Mouse (Mus musculus) liver, embryonic 15.5 days (tissue): ENCODE data around the gene Scnn1a. TPM values are rescaled to one million over a fixed set of nuclear protein-coding genes. Genes with fewer than 3 reads are reported as not detected.
A peak's percentile ranks its signal among the peaks of the same experiment; 100 is the strongest.
"Not testable (repeated sequence)": the region's sequence is repeated elsewhere in the genome, so short reads cannot be mapped to it uniquely, and the experiment has no call there.

Experiments used
- ATAC-seq: fragments of 200-750 bp; cut with Nextera tagmentation; 2 replicates; pipeline ENCODE4 v1.8.0; 2017; ENCODE audit warnings: moderate number of reproducible peaks, mild to moderate bottlenecking, moderate library complexity; ENCODE audit not compliant: insufficient read depth
- H3K27ac ChIP-seq: fragments of 300-500 bp; sonication (generic); replicated peaks from 2 replicates; pipeline ENCODE4 v1.5.1; 2015; ENCODE audit warnings: mild to moderate bottlenecking, inconsistent platforms
- H3K27me3 ChIP-seq: fragments of 300-500 bp; sonication (generic); 2 replicates; pipeline ENCODE4 v1.6.1; 2015; ENCODE audit warnings: mild to moderate bottlenecking, inconsistent platforms
- H3K36me3 ChIP-seq: fragments of 300-500 bp; sonication (generic); replicated peaks from 2 replicates; pipeline ENCODE4 v1.6.1; 2015; ENCODE audit warnings: moderate library complexity, mild to moderate bottlenecking, inconsistent platforms
- H3K4me1 ChIP-seq: fragments of 300-500 bp; sonication (generic); replicated peaks from 2 replicates; pipeline ENCODE4 v1.6.1; 2015; ENCODE audit warnings: inconsistent platforms
- H3K4me2 ChIP-seq: fragments of 300-500 bp; sonication (generic); 2 replicates; pipeline ENCODE4 v1.6.1; 2015; ENCODE audit warnings: moderate library complexity, mild to moderate bottlenecking, inconsistent platforms
- H3K4me3 ChIP-seq: fragments of 300-500 bp; sonication (generic); replicated peaks from 2 replicates; pipeline ENCODE4 v1.5.1; 2015; ENCODE audit warnings: mild to moderate bottlenecking, inconsistent platforms
- H3K9ac ChIP-seq: fragments of 300-500 bp; sonication (generic); 2 replicates; pipeline ENCODE4 v1.6.1; 2015; ENCODE audit warnings: moderate library complexity, mild to moderate bottlenecking, inconsistent platforms
- H3K9me3 ChIP-seq: fragments of 300-500 bp; sonication (generic); replicated peaks from 2 replicates; pipeline ENCODE4 v1.6.1; 2016; ENCODE audit warnings: inconsistent platforms
- WGBS: fragments of 180-500 bp; shearing (Covaris S2); methylation state at CpG from one replicate; pipeline ENCODE4 v1.1.7; 2015; ENCODE audit warnings: mixed read lengths; ENCODE audit not compliant: insufficient replicate concordance; 5-methylcytosine and 5-hydroxymethylcytosine counted together
- polyA plus RNA-seq: library from polyadenylated mRNA; unstranded; fragments of >200 nt; fragmentation: Nextera tagmentation; extraction: Ambion mirVana; gene quantifications from 2 replicates; pipeline ENCODE4 v1.2.1, GENCODE M21; 2015

Gene Scnn1a
- polyA plus RNA-seq, 1 experiment from 2014 or later: 0.64 TPM

GRCm38 (mm10) chr6:125291329-125291728 is 29.1 kb upstream of the Scnn1a start:
- WGBS: 64% methylated on average over 4 of the region's 4 CpGs

GRCm38 (mm10) chr6:125292256-125292655 is 28.2 kb upstream of the Scnn1a start:
- Histone ChIP-seq H3K9ac (no peak overlapping the region), H3K36me3 (no peaks in the 10 kb centered on the region), H3K9me3 (no peaks in the 10 kb centered on the region), H3K4me2 (no peak overlapping the region), H3K4me3 (no peak overlapping the region), H3K27me3 (no peaks in the 10 kb centered on the region), H3K27ac (no peak overlapping the region), H3K4me1 (no peaks in the 10 kb centered on the region)
- ATAC-seq: peak; percentile 42; the same call in 1 of the 2 replicates
- WGBS: 62% methylated on average over 7 of the region's 7 CpGs

More at GRCm38 (mm10) chr6:125291329-125291728, 29.1 kb upstream of the Scnn1a start:
- Histone ChIP-seq H3K4me2 (no peak overlapping the region), H3K27me3 (no peaks in the 10 kb centered on the region), H3K9me3 (no peaks in the 10 kb centered on the region), H3K4me3 (no peak overlapping the region), H3K4me1 (no peaks in the 10 kb centered on the region), H3K27ac (no peak overlapping the region), H3K36me3 (no peaks in the 10 kb centered on the region), H3K9ac (no peak overlapping the region)
- no peak for ATAC-seq

- Histone ChIP-seq H3K27me3 (no peaks in the 10 kb centered on the region), H3K4me3 (no peak overlapping the region), H3K4me2 (no peak overlapping the region), H3K9me3 (no peaks in the 10 kb centered on the region), H3K27ac (no peak overlapping the region), H3K36me3 (no peaks in the 10 kb centered on the region), H3K9ac (no peak overlapping the region), H3K4me1 (no peaks in the 10 kb centered on the region)
- no peak for ATAC-seq
- WGBS: 65% methylated on average over 4 of the region's 4 CpGs
Observed at GRCm38 (mm10) chr6:125294049-125294448, 26.4 kb upstream of the Scnn1a start.

- WGBS: 39% methylated on average over 5 of the region's 5 CpGs
- H3K36me3 ChIP-seq: no peaks in the 10 kb centered on the region
- ATAC-seq: no peak
- no peaks in the 10 kb centered on the region for H3K27me3 ChIP-seq
- H3K4me1 ChIP-seq: no peaks in the 10 kb centered on the region; the same call in 1 of the 2 replicates
- H3K4me2 ChIP-seq: no peak overlapping the region
- no peak overlapping the region for H3K27ac ChIP-seq
- H3K4me3 ChIP-seq: no peak overlapping the region
- no peaks in the 10 kb centered on the region for H3K9me3 ChIP-seq
- no peak overlapping the region for H3K9ac ChIP-seq
Observed at GRCm38 (mm10) chr6:125297149-125297820, 23.2 kb upstream of the Scnn1a start.

GRCm38 (mm10) chr6:125300982-125301381 is 19.5 kb upstream of the Scnn1a start:
- Histone ChIP-seq H3K4me2 (no peak overlapping the region), H3K9me3 (no peaks in the 10 kb centered on the region), H3K27me3 (no peaks in the 10 kb centered on the region), H3K36me3 (no peaks in the 10 kb centered on the region), H3K27ac (no peak overlapping the region), H3K4me3 (no peak overlapping the region), H3K4me1 (no peaks in the 10 kb centered on the region; the same call in 1 of the 2 replicates), H3K9ac (no peak overlapping the region)
- 69% methylated on average over 1 of the region's 1 CpGs for WGBS
- ATAC-seq: no peak

GRCm38 (mm10) chr6:125302231-125302982 is 18.1 kb upstream of the Scnn1a start:
- Histone ChIP-seq H3K9ac (no peak overlapping the region), H3K4me1 (no peaks in the 10 kb centered on the region; the same call in 1 of the 2 replicates), H3K4me2 (no peak overlapping the region), H3K27ac (no peak overlapping the region), H3K4me3 (no peak overlapping the region), H3K27me3 (no peaks in the 10 kb centered on the region), H3K36me3 (peaks cover 12% of the 10 kb centered on the region; the same call in 1 of the 2 replicates), H3K9me3 (no peaks in the 10 kb centered on the region)
- 73% methylated on average over 24 of the region's 24 CpGs for WGBS
- ATAC-seq: no peak

- Histone ChIP-seq H3K9ac (no peak overlapping the region), H3K27me3 (no peaks in the 10 kb centered on the region), H3K4me3 (no peak overlapping the region), H3K9me3 (no peaks in the 10 kb centered on the region), H3K4me1 (no peaks in the 10 kb centered on the region; the same call in 1 of the 2 replicates), H3K4me2 (no peak overlapping the region), H3K36me3 (peaks cover 15% of the 10 kb centered on the region; the same call in 1 of the 2 replicates), H3K27ac (no peak overlapping the region)
- WGBS: 62% methylated on average over 4 of the region's 4 CpGs
- no peak for ATAC-seq
Observed at GRCm38 (mm10) chr6:125303242-125303641, 17.2 kb upstream of the Scnn1a start.

GRCm38 (mm10) chr6:125304408-125304807 is 16.1 kb upstream of the Scnn1a start:
- H3K4me2 ChIP-seq, H3K27ac ChIP-seq, H3K4me3 ChIP-seq, H3K9me3 ChIP-seq, ATAC-seq, H3K27me3 ChIP-seq, H3K4me1 ChIP-seq, H3K9ac ChIP-seq: not testable (repeated sequence)
- WGBS: 70% methylated on average over 7 of the region's 7 CpGs
- H3K36me3 ChIP-seq: peaks cover 20% of the 10 kb centered on the region; the same call in 1 of the 2 replicates

- 75% methylated on average over 6 of the region's 6 CpGs for WGBS
- no peak overlapping the region for H3K9ac ChIP-seq
- no peak overlapping the region for H3K27ac ChIP-seq
- no peak overlapping the region for H3K4me2 ChIP-seq
- H3K9me3 ChIP-seq: no peaks in the 10 kb centered on the region
- peaks cover 24% of the 10 kb centered on the region; the same call in 1 of the 2 replicates for H3K36me3 ChIP-seq
- H3K4me3 ChIP-seq: no peak overlapping the region
- no peak for ATAC-seq
- no peaks in the 10 kb centered on the region for H3K27me3 ChIP-seq
- H3K4me1 ChIP-seq: peaks cover 8% of the 10 kb centered on the region
Observed at GRCm38 (mm10) chr6:125305465-125305864, 15.0 kb upstream of the Scnn1a start.

GRCm38 (mm10) chr6:125307091-125307490 is 13.4 kb upstream of the Scnn1a start:
- Histone ChIP-seq H3K4me1 (peaks cover 14% of the 10 kb centered on the region), H3K9me3 (no peaks in the 10 kb centered on the region), H3K27ac (no peak overlapping the region), H3K9ac (no peak overlapping the region), H3K27me3 (no peaks in the 10 kb centered on the region), H3K36me3 (peaks cover 30% of the 10 kb centered on the region; the same call in 1 of the 2 replicates), H3K4me3 (no peak overlapping the region), H3K4me2 (no peak overlapping the region)
- 76% methylated on average over 5 of the region's 5 CpGs for WGBS
- no peak for ATAC-seq

GRCm38 (mm10) chr6:125308921-125309320 is 11.5 kb upstream of the Scnn1a start:
- 56% methylated on average over 13 of the region's 13 CpGs for WGBS
- no peak overlapping the region for H3K9ac ChIP-seq
- no peak for ATAC-seq

More at GRCm38 (mm10) chr6:125308921-125309320, 11.5 kb upstream of the Scnn1a start:
- no peak overlapping the region for H3K4me3 ChIP-seq
- H3K36me3 ChIP-seq: peaks cover 30% of the 10 kb centered on the region; the same call in 1 of the 2 replicates
- H3K27me3 ChIP-seq: peaks cover 10% of the 10 kb centered on the region
- no peaks in the 10 kb centered on the region for H3K9me3 ChIP-seq
- H3K4me1 ChIP-seq: peaks cover 24% of the 10 kb centered on the region
- no peak overlapping the region for H3K4me2 ChIP-seq
- H3K27ac ChIP-seq: no peak overlapping the region
